Mouse (Mus musculus) myocyte (in vitro differentiated cells): ENCODE data around the gene Tceal9. TPM values are rescaled to one million over a fixed set of nuclear protein-coding genes. Genes with fewer than 3 reads are reported as not detected.
"Not testable (repeated sequence)": the region's sequence is repeated elsewhere in the genome, so short reads cannot be mapped to it uniquely, and the experiment has no call there.

Source experiments
- H3K27me3 ChIP-seq: one replicate; pipeline ENCODE4 v1.6.1; 2011; ENCODE audit not compliant: control insufficient read depth, insufficient read depth, insufficient read length
- H3K36me3 ChIP-seq: one replicate; pipeline ENCODE4 v1.6.1; 2011; ENCODE audit not compliant: control insufficient read depth, insufficient read depth
- H3K4me2 ChIP-seq: one replicate; pipeline ENCODE4 v1.6.1; 2011; ENCODE audit warnings: low read depth, control low read depth
- H3K4me3 ChIP-seq: one replicate; pipeline ENCODE4 v1.5.1; 2011; ENCODE audit warnings: mild to moderate bottlenecking, control low read depth, moderate library complexity
- H3K79me2 ChIP-seq: one replicate; pipeline ENCODE4 v1.6.1; 2011; ENCODE audit not compliant: control insufficient read depth, insufficient read depth
- H3ac ChIP-seq: one replicate; pipeline ENCODE4 v1.6.1; 2011; ENCODE audit not compliant: control insufficient read depth, insufficient read length
- CEBPB ChIP-seq: IDR thresholded peaks from 2 replicates; pipeline ENCODE4 v1.6.1; 2011; ENCODE audit warnings: mild to moderate bottlenecking, moderate library complexity; ENCODE audit not compliant: poor library complexity, insufficient read depth, severe bottlenecking
- E2F4 ChIP-seq: IDR thresholded peaks from one replicate; pipeline ENCODE4 v1.6.1; 2011; ENCODE audit warnings: mild to moderate bottlenecking, control low read depth, moderate library complexity; ENCODE audit not compliant: insufficient read depth
- MAX ChIP-seq: IDR thresholded peaks from one replicate; pipeline ENCODE4 v1.6.1; 2011; ENCODE audit warnings: low read depth, mild to moderate bottlenecking, control low read depth
- MYOD1 ChIP-seq, 3 experiments: IDR thresholded peaks; one replicate each; pipeline ENCODE4 v1.6.1; 2011; ENCODE audit warnings: control low read depth in 2 of 3, low read depth in 2 of 3, mild to moderate bottlenecking in 2 of 3, moderate library complexity in 1 of 3; ENCODE audit not compliant: insufficient read length in 2 of 3, control insufficient read depth in 1 of 3
- MYOG ChIP-seq, 3 experiments: IDR thresholded peaks; one replicate each; pipeline ENCODE4 v1.6.1; 2011; ENCODE audit warnings: control low read depth in 2 of 3, low read depth in 2 of 3, mild to moderate bottlenecking in 2 of 3; ENCODE audit not compliant: insufficient read length in 2 of 3, control insufficient read depth in 1 of 3, insufficient read depth in 1 of 3
- POLR2A ChIP-seq: IDR thresholded peaks from one replicate; pipeline ENCODE4 v1.6.1; 2011; ENCODE audit warnings: low read depth, mild to moderate bottlenecking, control low read depth, moderate library complexity; ENCODE audit not compliant: insufficient read length
- POLR2AphosphoS2 ChIP-seq: IDR thresholded peaks from one replicate; pipeline ENCODE4 v1.6.1; 2011; ENCODE audit warnings: low read depth, control low read depth; ENCODE audit not compliant: insufficient read length
- REST ChIP-seq: IDR thresholded peaks from one replicate; pipeline ENCODE4 v1.6.1; 2011; ENCODE audit warnings: mild to moderate bottlenecking, control low read depth, moderate library complexity; ENCODE audit not compliant: insufficient read depth, insufficient read length
- SRF ChIP-seq: IDR thresholded peaks from one replicate; pipeline ENCODE4 v1.6.1; 2011; ENCODE audit warnings: low read depth; ENCODE audit not compliant: control insufficient read depth, insufficient read length
- TCF12 ChIP-seq: IDR thresholded peaks from one replicate; pipeline ENCODE4 v1.6.1; 2011; ENCODE audit warnings: mild to moderate bottlenecking, control low read depth; ENCODE audit not compliant: poor library complexity, insufficient read depth, severe bottlenecking
- TCF3 ChIP-seq: IDR thresholded peaks from one replicate; pipeline ENCODE4 v1.6.1; 2011; ENCODE audit warnings: low read depth, control low read depth; ENCODE audit not compliant: insufficient read length
- USF1 ChIP-seq: IDR thresholded peaks from one replicate; pipeline ENCODE4 v1.6.1; 2011; ENCODE audit warnings: low read depth, mild to moderate bottlenecking, control low read depth, moderate library complexity
- polyA plus RNA-seq: library from polyadenylated mRNA; unstranded; fragments of >200 nt; fragmentation: generic; extraction: Trizol; gene quantifications from one replicate; pipeline ENCODE4 v1.2.1, GENCODE M21; 2012; ENCODE audit warnings: missing spikeins

The Tceal9 gene
- polyA plus RNA-seq, 1 experiment, result 98.5 TPM

DNA sequence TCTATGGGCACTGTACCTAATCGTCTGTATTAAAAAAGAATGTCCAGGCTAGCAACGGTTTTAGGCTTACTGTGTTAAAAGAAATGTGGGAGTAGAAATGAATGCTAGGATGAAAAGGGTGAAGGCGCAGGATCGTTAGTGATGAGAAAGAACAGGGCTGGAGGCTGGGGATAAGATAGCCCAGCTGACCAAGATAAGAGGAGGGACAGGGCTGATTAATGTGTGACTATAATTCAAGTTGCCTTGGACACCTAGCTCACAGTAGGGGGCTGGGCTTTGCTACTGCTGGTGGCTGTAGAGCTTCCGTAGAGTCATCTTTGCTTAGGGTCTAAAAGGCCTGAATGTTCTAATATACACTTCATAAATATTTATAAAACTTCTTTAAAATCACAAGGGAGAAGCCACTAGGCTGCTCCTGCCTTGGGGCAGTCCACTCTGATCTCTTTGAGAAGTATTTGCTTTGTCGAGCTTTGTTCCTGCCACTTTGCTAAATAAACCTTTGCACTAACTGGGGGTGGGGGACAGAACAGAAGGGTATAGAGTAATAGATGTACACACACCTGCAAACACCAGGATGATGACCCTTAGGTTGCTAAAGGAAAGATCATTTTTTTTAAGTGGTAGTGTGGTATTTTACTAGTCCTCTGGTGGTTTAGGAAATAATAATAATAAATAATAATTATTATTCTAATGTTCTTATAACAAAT lies 7.3 kb downstream of the Tceal9 start:
- Histone ChIP-seq H3K36me3 (peaks cover 3% of the 10 kb centered on the region), H3ac (no peak overlapping the region), H3K79me2 (no peaks in the 10 kb centered on the region), H3K4me3 (no peak overlapping the region), H3K4me2 (no peak overlapping the region), H3K27me3 (no peaks in the 10 kb centered on the region)
- TF ChIP-seq POLR2AphosphoS2, result no peak
- TF ChIP-seq REST, result no peak
- TF ChIP-seq E2F4, result no peak
- TF ChIP-seq MAX, result no peak
- TF ChIP-seq MYOD1 (IDR thresholded peaks at IDR 0.05; ENCODE audit: control insufficient read depth in 1 of 3, insufficient read length in 2 of 3, low read depth in 2 of 3), result no peak
- TF ChIP-seq POLR2A, result no peak
- TF ChIP-seq SRF, result no peak
- TF ChIP-seq MYOG (IDR thresholded peaks at IDR 0.05; ENCODE audit: control insufficient read depth in 1 of 3, insufficient read depth in 1 of 3, insufficient read length in 2 of 3, low read depth in 2 of 3), result no peak
- TF ChIP-seq CEBPB, result no peak
- TF ChIP-seq USF1, result no peak
- TF ChIP-seq TCF3, result no peak
- no peak for TF ChIP-seq TCF12

DNA sequence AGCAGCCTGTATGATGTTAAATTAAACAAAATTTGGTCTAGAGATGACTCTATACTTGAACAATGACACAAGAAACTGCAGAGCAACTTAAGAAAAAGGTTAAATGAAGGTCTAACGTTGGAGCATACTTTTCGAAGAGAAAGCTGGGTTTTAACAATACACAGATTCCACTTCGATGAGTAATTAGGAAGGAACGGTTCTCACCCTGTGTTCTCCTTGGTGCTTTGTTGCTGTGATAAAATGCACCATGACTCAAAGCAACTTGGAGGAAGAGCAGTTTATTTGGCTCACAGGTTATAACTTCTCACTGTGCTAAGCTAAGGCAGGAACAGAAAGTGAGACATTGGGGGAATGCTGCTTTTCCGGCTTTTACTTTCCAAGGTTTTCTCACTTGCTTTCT lies 22.8 kb downstream of the Tceal9 start:
- no peak for TF ChIP-seq MYOD1 (IDR thresholded peaks at IDR 0.05; ENCODE audit: control insufficient read depth in 1 of 3, insufficient read length in 2 of 3, low read depth in 2 of 3)
- TF ChIP-seq TCF3, result no peak
- TF ChIP-seq MYOG (IDR thresholded peaks at IDR 0.05; ENCODE audit: control insufficient read depth in 1 of 3, insufficient read depth in 1 of 3, insufficient read length in 2 of 3, low read depth in 2 of 3), result no peak
- no peak for TF ChIP-seq E2F4
- TF ChIP-seq REST, result no peak
- no peak for TF ChIP-seq CEBPB
- no peak for TF ChIP-seq SRF
- TF ChIP-seq TCF12, result no peak
- no peaks in the 10 kb centered on the region for H3K36me3 ChIP-seq
- H3K79me2 ChIP-seq, result no peaks in the 10 kb centered on the region
- peak overlapping the region; percentile 36 for H3K4me2 ChIP-seq
- no peak overlapping the region for H3K4me3 ChIP-seq
- no peaks in the 10 kb centered on the region for H3K27me3 ChIP-seq
- no peak overlapping the region for H3ac ChIP-seq

DNA sequence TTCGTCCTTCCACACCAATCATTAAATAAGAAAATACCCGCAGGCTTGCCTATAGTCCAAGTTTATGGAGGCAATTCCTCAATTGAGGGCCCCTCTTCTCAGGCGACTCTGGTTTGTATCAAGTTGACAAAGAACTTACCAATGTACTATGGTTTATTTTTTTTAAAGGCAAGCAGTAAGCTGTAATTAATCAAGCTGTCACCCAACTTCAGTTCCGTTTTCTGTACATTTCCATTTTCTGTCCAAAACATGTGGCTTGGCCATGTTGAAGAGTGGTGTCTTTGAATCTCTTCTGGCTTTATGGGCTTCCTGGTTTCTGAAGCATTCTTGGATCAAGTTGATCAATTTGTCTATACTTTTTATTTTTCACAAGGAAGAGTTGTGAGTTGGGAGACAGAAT lies 23.3 kb downstream of the Tceal9 start:
- Histone ChIP-seq H3K36me3 (no peaks in the 10 kb centered on the region), H3K4me3 (no peak overlapping the region), H3K79me2 (no peaks in the 10 kb centered on the region), H3ac (no peak overlapping the region), H3K4me2 (peak overlapping the region; percentile 36), H3K27me3 (no peaks in the 10 kb centered on the region)
- TF ChIP-seq MYOG (IDR thresholded peaks at IDR 0.05; ENCODE audit: control insufficient read depth in 1 of 3, insufficient read depth in 1 of 3, insufficient read length in 2 of 3, low read depth in 2 of 3), result no peak
- no peak for TF ChIP-seq MAX
- TF ChIP-seq POLR2AphosphoS2, result no peak
- TF ChIP-seq CEBPB, result no peak
- TF ChIP-seq SRF, result no peak
- no peak for TF ChIP-seq TCF12
- TF ChIP-seq TCF3, result no peak
- TF ChIP-seq REST, result no peak
- no peak for TF ChIP-seq POLR2A
- no peak for TF ChIP-seq USF1
- TF ChIP-seq E2F4, result no peak
- no peak for TF ChIP-seq MYOD1 (IDR thresholded peaks at IDR 0.05; ENCODE audit: control insufficient read depth in 1 of 3, insufficient read length in 2 of 3, low read depth in 2 of 3)

DNA sequence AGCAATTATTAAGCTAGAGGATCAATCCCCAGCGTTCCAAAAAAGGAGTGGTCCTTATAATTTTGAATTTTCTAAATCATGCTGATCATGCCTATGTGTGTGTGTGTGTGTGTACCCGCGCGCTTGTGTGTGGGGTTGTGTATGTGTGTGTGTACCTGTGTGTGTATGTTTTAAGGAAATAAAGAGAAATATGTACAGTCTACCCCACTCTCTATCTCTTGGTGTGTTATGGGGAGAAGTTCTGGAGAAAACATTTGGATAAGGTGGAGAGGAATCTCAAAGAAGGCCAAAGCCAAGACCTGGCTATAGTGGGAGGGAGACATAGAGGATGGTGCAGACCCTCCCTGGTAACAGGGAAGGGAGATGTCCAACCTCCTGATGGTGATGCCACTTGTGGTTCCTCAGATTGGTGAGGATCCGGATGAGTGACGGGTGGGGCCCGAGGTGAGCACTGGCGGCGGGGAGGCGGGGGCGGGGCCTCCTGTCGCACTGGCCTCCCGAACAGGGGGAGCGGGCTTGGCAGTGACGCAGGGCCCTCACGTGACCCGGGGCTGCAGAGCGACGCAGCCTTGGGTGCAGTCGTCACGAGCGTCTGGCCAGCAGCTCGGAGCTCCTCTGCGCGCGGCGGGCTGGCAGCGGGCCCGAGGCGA lies 25.0 kb downstream of the Tceal9 start, which contains the start of gene Bex3:
TSS of gene Bex3 (plus strand) at position 511 of the 650 bp plus-strand sequence.
- H3K36me3 ChIP-seq, H3ac ChIP-seq, H3K27me3 ChIP-seq, H3K79me2 ChIP-seq: not testable (repeated sequence)
- Histone ChIP-seq H3K4me3 (peak within 1 kb of the TSS; percentile 11), H3K4me2 (peak within 1 kb of the TSS; percentile 34)

DNA sequence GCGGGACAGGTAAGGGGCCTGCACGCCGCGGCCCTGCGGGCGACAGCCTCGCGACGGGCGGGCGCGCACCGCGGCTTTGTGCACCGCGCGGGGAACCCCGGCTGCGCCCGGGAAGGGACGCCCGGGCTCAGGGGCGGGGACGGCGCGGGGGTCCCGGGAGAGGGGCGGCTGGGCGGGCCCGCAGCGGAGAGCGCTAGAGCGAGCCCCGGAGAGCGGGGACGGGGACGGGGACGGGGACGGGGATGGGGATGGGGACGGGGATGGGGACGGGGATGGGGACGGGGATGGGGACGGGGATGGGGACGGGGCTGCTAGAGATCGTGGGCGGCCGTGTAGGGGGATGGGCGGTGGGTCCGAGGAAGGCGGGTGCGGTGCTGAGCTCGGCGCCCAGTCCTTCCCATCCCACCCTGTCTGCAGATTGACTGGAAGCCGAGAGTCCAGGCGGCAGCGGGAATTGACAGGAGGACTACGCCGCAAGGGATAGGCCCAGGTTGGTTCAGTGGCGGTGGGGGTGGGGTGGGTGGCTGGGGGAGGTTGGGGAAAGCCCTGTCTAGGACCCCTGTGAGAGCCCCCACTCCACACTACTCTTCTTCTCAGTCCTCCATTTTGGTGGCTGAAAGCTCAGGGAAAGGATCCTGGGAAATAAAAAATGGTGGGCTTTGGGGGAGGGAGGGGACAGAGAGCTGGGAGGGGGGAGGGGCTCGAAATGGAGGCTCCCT lies 25.7 kb downstream of the Tceal9 start:
- peak overlapping the region; percentile 11 for H3K4me3 ChIP-seq

More for the DNA sequence above, 25.7 kb downstream of the Tceal9 start:
- not testable (repeated sequence) for H3K79me2 ChIP-seq, H3K36me3 ChIP-seq, H3K27me3 ChIP-seq, H3ac ChIP-seq, H3K4me2 ChIP-seq
